Mouse (Mus musculus) macrophage (primary cell): ENCODE results near the gene Bhlhe40. TPM values are rescaled to one million over a fixed set of nuclear protein-coding genes. Genes with fewer than 3 reads are reported as not detected.
A peak's percentile ranks its signal among the peaks of the same experiment; 100 is the strongest.

Source experiments
- H3K27ac ChIP-seq: fragments of 350-480 bp; formaldehyde crosslinking; 2 replicates; pipeline ENCODE4 v1.9.0; 2021
- H3K36me3 ChIP-seq: fragments of 350-480 bp; formaldehyde crosslinking; 2 replicates; pipeline ENCODE4 v1.9.0; 2021; ENCODE audit errors: inconsistent target
- H3K4me3 ChIP-seq: fragments of 350-480 bp; formaldehyde crosslinking; 2 replicates; pipeline ENCODE4 v1.9.0; 2021; ENCODE audit errors: inconsistent target
- H3K79me2 ChIP-seq: fragments of 350-480 bp; formaldehyde crosslinking; 2 replicates; pipeline ENCODE4 v1.9.0; 2021; ENCODE audit errors: inconsistent target
- WGBS: methylation state at CpG from one replicate; pipeline ENCODE4 v1.1.7; 2026; ENCODE audit warnings: inconsistent platforms; ENCODE audit not compliant: missing documents; 5-methylcytosine and 5-hydroxymethylcytosine counted together
- polyA plus RNA-seq: library from polyadenylated mRNA; stranded (reverse); fragments of 250-400 nt; gene quantifications from 3 replicates; pipeline ENCODE4 v1.2.4, GENCODE M21; 2018; ENCODE audit warnings: inconsistent platforms

Gene Bhlhe40
- polyA plus RNA-seq, 1 experiment from 2014 or later: 16.9 TPM

- Histone ChIP-seq H3K27ac (peak overlapping the region; percentile 92), H3K4me3 (peak overlapping the region; percentile 39), H3K79me2 (peaks cover 28% of the 10 kb centered on the region; the same call in 1 of the 2 replicates), H3K36me3 (no peaks in the 10 kb centered on the region)
- 8% methylated on average over 31 of the region's 31 CpGs for WGBS
Measured at GRCm38 (mm10) chr6:108658416-108659201, 1.8 kb upstream of the Bhlhe40 start.

DNA sequence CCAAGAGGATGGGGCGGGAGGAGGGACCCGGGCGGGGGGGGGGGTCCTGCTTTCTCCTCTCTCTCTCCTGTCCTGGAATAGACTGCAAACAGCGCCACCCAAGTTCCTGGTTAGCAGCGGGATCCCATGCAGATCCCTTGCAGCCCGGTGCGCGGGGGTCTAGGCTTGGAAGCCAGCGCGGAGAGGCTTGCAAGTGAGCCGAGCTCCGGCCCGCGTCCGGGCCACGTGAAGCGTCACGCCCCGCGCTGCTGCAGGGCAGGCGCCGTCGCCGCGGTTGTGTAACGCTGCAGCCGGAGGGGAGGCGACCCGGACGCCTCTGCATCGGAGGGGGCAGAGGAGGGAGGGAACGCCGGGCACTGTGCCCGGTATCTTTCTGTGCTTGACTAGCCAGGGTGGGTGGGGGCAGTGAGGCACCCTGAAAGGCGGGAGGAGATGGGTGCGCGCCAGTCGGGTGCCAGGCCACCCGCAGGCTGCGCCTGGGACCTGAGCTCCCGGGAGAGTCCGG lies 1.2 kb upstream of the Bhlhe40 start:
- Histone ChIP-seq H3K36me3 (no peaks in the 10 kb centered on the region), H3K27ac (peak overlapping the region; percentile 92), H3K4me3 (peak overlapping the region; percentile 39), H3K79me2 (peaks cover 34% of the 10 kb centered on the region; the same call in 1 of the 2 replicates)
- 1% methylated on average over 34 of the region's 42 CpGs for WGBS

DNA sequence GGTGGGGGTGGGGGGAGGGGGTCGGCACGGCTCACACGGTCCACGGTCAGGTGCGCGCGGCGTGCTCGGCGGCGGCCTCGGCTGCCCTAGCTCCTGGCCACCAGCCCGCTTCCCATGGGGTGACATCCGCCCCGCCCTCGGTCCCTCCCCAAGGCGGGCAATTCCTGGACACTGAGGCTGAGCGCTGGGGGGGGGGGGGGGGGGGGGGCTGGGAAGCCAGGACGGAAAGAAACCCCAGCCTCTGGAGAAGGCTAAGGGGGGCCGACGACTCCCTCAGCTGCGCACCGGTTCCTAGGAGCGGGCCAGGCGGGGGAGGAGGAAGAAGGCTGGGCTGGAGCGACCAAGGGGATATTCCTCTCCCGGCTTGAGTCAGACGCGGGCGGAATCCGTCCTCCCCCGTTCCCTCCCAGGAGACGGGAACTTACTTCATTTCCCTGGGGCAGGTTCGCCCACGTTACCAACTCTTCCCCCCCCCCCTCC lies 663 bp upstream of the Bhlhe40 start:
- H3K36me3 ChIP-seq: 0 out of 2 replicates have a peak, but pooled peaks cover 4% of the 10 kb centered on the region
- H3K4me3 ChIP-seq: peak overlapping the region; percentile 25
- under 1% methylated on average over 20 of the region's 35 CpGs for WGBS
- peaks cover 39% of the 10 kb centered on the region; the same call in 1 of the 2 replicates for H3K79me2 ChIP-seq
- peak overlapping the region; percentile 93 for H3K27ac ChIP-seq

DNA sequence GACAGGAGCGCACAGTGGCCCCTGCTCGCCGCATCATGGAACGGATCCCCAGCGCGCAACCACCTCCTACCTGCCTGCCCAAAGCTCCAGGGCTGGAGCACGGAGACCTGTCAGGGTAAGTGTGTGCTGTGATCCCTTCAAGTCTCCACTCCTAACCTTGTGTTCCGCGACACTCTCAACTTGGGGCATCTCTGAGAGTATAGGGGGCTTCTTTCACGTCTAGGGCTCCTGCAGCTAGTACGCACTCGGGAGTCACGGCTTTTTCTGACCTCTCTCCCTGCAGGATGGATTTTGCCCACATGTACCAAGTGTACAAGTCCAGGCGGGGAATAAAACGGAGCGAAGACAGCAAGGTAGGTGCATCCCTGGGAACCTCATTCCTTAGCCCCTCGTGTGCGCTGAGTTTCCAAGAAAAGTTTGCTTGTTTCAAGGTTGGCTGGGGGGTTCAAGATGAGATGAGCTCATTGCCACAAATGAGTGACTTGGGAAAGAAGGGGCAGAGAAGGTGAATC lies 505 bp downstream of the Bhlhe40 start:
- Histone ChIP-seq H3K36me3 (0 out of 2 replicates have a peak, but pooled peaks cover 10% of the 10 kb centered on the region), H3K27ac (peak overlapping the region; percentile 71), H3K4me3 (peak overlapping the region; percentile 86), H3K79me2 (peaks cover 42% of the 10 kb centered on the region; the same call in 1 of the 2 replicates)
- WGBS: 1% methylated on average over 18 of the region's 18 CpGs

DNA sequence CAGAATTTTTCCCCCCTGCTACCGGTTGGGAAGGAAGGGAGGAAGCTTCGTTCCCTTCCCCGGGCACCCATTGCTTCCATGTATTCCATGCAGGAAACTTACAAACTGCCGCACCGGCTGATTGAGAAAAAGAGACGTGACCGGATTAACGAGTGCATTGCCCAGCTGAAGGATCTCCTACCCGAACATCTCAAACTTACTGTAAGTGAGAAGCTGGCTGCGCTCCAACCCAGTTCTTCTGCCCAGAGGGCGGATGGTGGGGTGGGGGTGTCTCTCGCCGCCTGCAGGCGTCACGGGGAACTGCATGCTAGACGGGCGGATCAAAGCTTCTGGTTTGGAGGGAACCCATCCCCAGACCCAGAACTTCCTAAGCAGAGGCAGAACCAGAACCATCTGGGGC lies 983 bp downstream of the Bhlhe40 start:
- 4% methylated on average over 14 of the region's 17 CpGs for WGBS
- H3K27ac ChIP-seq: peak overlapping the region; percentile 71

GRCm38 (mm10) chr6:108661890-108662289 lies 1.5 kb downstream of the Bhlhe40 start:
- Histone ChIP-seq H3K79me2 (peaks cover 42% of the 10 kb centered on the region; the same call in 1 of the 2 replicates), H3K4me3 (peak overlapping the region; percentile 86), H3K27ac (no peak overlapping the region), H3K36me3 (0 out of 2 replicates have a peak, but pooled peaks cover 10% of the 10 kb centered on the region)
- WGBS: 57% methylated on average over 6 of the region's 6 CpGs

More for the DNA sequence above, 983 bp downstream of the Bhlhe40 start:
- Histone ChIP-seq H3K36me3 (0 out of 2 replicates have a peak, but pooled peaks cover 10% of the 10 kb centered on the region), H3K79me2 (peaks cover 42% of the 10 kb centered on the region; the same call in 1 of the 2 replicates), H3K4me3 (peak overlapping the region; percentile 86)

GRCm38 (mm10) chr6:108662314-108663240 lies 2.1 kb downstream of the Bhlhe40 start:
- WGBS: 80% methylated on average over 15 of the region's 15 CpGs
- Histone ChIP-seq H3K36me3 (0 out of 2 replicates have a peak, but pooled peaks cover 10% of the 10 kb centered on the region), H3K4me3 (peak overlapping the region; percentile 86; the same call in 1 of the 2 replicates), H3K79me2 (peaks cover 42% of the 10 kb centered on the region; the same call in 1 of the 2 replicates), H3K27ac (no peak overlapping the region)

GRCm38 (mm10) chr6:108663241-108664194 lies 3.1 kb downstream of the Bhlhe40 start:
- Histone ChIP-seq H3K79me2 (peaks cover 42% of the 10 kb centered on the region; the same call in 1 of the 2 replicates), H3K4me3 (0 out of 2 replicates have a peak overlapping the region, but pooled peaks have one; percentile 0), H3K36me3 (0 out of 2 replicates have a peak, but pooled peaks cover 10% of the 10 kb centered on the region), H3K27ac (no peak overlapping the region)
- WGBS: 80% methylated on average over 8 of the region's 8 CpGs

DNA sequence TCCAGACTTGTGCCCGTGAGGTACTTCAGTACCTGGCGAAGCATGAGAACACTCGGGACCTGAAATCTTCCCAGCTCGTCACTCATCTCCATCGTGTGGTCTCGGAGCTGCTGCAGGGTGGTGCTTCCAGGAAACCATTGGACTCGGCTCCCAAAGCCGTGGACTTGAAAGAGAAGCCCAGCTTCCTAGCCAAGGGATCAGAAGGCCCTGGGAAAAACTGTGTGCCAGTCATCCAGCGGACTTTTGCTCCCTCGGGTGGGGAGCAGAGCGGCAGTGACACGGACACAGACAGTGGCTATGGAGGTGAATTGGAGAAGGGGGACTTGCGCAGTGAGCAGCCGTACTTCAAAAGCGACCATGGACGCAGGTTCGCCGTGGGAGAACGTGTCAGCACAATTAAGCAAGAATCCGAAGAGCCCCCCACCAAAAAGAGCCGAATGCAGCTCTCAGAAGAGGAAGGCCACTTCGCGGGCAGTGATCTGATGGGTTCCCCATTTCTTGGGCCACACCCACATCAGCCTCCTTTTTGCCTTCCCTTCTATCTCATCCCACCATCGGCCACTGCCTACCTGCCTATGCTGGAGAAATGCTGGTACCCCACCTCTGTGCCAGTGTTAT lies 4.2 kb downstream of the Bhlhe40 start:
- Histone ChIP-seq H3K36me3 (0 out of 2 replicates have a peak, but pooled peaks cover 10% of the 10 kb centered on the region), H3K4me3 (no peak overlapping the region), H3K79me2 (peaks cover 42% of the 10 kb centered on the region; the same call in 1 of the 2 replicates), H3K27ac (no peak overlapping the region)
- 80% methylated on average over 24 of the region's 24 CpGs for WGBS

- no peak overlapping the region for H3K4me3 ChIP-seq
- peaks cover 42% of the 10 kb centered on the region; the same call in 1 of the 2 replicates for H3K79me2 ChIP-seq
- 0 out of 2 replicates have a peak, but pooled peaks cover 10% of the 10 kb centered on the region for H3K36me3 ChIP-seq
- H3K27ac ChIP-seq: no peak overlapping the region
- WGBS: 79% methylated on average over 5 of the region's 5 CpGs
Measured at GRCm38 (mm10) chr6:108665587-108665986, 5.2 kb downstream of the Bhlhe40 start.

DNA sequence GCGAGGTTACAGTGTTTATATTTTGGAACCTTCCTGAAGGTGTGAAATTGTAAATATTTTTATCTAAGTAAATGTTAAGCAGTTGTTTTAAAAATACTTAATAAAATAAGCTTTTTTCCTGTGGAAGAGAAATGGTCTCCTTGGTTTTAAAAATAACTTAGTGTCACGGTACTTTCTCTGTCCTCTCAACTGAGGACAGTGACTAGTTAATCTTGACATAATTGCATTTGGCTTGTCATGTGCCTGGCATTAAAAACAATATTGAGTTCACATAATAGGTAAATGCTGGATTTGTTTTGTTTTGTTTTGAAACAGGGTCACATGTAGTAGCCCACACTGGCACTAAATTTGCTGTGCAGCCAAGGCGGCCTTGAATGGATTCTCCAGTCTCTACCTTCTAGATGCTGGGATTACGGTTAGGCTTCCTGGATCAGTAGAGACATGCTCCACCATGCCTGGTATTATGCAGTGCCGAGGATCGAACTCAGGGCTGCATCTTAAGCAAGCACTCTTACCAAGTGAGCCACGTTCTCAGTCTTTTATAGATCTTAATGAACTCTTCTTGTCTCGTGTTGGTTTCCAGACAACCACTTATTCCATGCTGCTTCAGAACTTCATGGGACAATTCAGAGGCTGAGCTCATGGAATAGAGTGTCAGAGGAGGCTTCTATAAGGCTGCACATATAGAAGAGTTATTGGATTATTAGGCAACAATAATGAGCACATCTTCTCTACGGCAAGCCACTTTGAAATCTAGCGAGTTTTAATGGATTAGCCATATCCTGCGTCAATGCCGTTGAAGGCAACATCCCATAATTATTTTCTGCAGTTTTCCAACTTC lies 6.4 kb downstream of the Bhlhe40 start:
- H3K79me2 ChIP-seq: peaks cover 31% of the 10 kb centered on the region; the same call in 1 of the 2 replicates
- H3K4me3 ChIP-seq: no peak overlapping the region
- H3K36me3 ChIP-seq: 0 out of 2 replicates have a peak, but pooled peaks cover 10% of the 10 kb centered on the region
- no peak overlapping the region for H3K27ac ChIP-seq
- 87% methylated on average over 12 of the region's 12 CpGs for WGBS

DNA sequence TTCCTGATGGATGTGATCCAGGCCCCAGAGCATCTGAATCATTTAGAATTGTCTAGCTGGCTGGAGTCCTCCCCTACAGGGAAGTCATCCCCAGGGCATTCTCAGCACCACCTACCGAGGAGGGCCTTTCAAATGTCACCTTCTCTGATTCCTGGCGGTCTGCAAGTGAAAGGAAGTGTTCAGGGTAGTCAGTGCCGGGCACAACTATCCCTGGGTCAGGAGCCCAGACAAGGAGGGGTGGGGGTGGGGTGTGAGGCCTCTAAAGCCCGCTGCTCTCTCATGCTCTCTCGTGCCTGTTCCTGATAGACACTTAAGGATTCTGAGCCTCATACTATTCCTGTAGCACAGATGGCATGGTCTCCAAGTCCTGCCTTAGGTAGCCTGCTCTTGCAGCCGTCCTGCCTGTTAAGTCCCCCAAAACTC lies 7.2 kb downstream of the Bhlhe40 start:
- peaks cover 23% of the 10 kb centered on the region; the same call in 1 of the 2 replicates for H3K79me2 ChIP-seq
- H3K27ac ChIP-seq: no peak overlapping the region
- 0 out of 2 replicates have a peak, but pooled peaks cover 10% of the 10 kb centered on the region for H3K36me3 ChIP-seq
- 69% methylated on average over 6 of the region's 6 CpGs for whole genome bisulfite sequencing
- H3K4me3 ChIP-seq: no peak overlapping the region
